Mouse (Mus musculus): ENCODE results near the gene Kdelr1. TPM values are rescaled to one million over a fixed set of nuclear protein-coding genes. Genes with fewer than 3 reads are reported as not detected.
A peak's percentile ranks its signal among the peaks of the same experiment; 100 is the strongest.

The Kdelr1 gene
- total RNA-seq, 1 experiment from 2014 or later, result 56.0 TPM

DNA sequence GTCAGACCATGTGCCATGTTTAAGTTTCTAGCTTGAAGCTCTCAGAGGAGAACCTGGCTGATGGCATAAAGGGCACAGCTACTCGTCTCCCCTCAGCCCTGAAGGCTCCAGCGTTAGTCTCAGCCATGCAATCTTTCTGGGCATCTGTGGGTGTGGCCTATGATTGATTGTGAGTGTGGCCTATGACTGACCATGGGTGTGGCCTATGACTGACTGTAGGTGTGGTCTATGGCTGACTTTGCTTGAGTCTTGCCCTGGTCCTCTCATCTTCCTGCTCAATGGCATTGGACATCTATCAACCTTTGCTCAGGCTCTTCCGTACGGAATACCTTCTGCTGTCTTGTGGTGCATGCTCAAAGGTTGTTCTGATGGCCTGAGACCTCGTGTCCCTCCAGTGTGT is 29.0 kb downstream of the Kdelr1 start:
- 0 out of 4 replicates have a peak, but pooled peaks of 1 of the 2 experiments have one; percentile 40 for ATAC-seq (replicated peaks in 1 of 2; ENCODE audit: insufficient read depth in 1 of 2, low FRiP score in 2 of 2, low TSS enrichment in 1 of 2, low read depth in 1 of 2, poor library complexity in 2 of 2, severe bottlenecking in 2 of 2)

DNA sequence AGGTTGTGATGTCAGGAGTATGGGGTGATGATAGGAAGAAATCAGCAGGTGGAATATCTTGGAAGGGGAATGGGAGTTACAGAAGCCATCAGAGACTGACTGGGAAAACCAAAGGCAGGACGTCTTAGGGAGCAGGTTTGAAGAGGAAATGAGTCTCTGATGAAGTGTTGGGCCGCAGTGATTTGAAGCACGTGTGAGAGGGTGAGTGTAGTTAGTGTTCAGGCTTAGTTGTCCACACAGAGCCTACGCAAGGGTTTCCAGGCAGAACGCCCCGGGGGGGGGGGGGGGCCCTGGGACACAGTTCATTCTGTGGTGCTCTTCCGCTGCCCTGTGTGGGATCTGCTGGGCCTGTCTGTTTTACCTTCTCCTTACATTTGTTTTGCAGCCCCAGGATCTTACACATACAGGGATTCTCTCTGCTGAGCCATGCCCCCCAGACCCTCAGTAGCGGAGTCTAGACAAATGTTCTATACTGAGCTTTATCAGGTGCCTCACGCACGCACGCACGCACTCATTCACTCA is 30.0 kb downstream of the Kdelr1 start:
- ATAC-seq (replicated peaks in 1 of 2; ENCODE audit: insufficient read depth in 1 of 2, low FRiP score in 2 of 2, low TSS enrichment in 1 of 2, low read depth in 1 of 2, poor library complexity in 2 of 2, severe bottlenecking in 2 of 2), result no peak

DNA sequence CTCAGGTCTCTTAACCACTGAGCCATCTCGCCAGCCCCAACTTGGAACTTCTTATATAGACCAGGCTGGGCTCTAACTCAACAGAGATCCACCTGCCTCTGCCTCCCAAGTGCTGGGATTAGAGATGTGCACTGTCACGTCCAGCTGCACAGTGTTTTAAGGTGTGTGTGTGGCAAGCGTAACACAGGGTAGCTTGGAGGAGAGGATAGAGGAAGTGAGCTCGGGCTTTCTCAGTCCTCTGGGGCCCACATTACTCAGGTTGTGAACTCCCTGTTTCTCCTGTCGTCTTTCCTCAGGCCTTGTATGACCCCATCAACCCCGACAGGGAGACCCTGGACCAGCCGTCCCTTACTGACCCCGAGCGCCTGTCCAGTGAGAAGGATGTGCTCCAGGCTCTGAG is 34.0 kb downstream of the Kdelr1 start:
- ATAC-seq (replicated peaks in 1 of 2; ENCODE audit: insufficient read depth in 1 of 2, low FRiP score in 2 of 2, low TSS enrichment in 1 of 2, low read depth in 1 of 2, poor library complexity in 2 of 2, severe bottlenecking in 2 of 2), result no peak

DNA sequence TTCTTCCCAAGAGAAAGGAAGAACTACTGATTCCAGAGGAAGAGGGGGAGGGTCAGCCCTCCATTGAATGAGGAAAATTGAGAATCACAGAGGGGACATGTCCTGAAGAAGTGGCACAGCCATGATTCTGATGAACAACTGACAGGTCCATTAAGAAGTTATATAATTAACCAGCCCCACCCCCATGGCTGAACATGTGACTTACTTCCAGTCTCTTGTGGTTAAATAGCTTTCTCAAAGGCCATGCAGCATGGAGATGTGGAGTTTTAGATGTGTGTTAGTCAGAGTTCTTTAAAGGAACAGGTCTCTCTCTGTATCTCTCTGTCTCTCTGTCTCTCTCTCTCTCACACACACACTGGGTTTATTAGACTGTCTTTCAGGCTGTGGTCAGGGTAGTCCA is 35.8 kb downstream of the Kdelr1 start:
- no peak for ATAC-seq (replicated peaks in 1 of 2; ENCODE audit: insufficient read depth in 1 of 2, low FRiP score in 2 of 2, low TSS enrichment in 1 of 2, low read depth in 1 of 2, poor library complexity in 2 of 2, severe bottlenecking in 2 of 2)

DNA sequence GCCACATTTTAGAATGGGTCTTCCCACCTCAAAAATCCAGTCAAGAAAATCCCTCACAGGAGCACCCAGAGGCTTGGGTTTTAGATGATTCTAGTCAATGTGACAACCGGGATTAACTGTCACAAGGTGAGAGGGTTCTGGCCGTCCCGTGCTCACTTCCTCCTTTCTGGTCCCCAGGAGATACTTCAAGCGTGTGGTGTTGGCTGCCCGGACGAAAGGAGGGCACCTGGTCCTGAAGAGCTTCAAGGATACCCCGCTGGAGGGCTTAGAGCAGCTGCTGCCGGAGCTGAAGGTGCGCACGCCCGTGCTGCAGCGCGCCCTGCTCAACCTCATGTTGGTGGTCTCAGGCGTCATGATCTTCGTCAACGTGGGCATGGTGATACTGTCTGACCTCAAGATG is 36.6 kb downstream of the Kdelr1 start:
- ATAC-seq (replicated peaks in 1 of 2; ENCODE audit: insufficient read depth in 1 of 2, low FRiP score in 2 of 2, low TSS enrichment in 1 of 2, low read depth in 1 of 2, poor library complexity in 2 of 2, severe bottlenecking in 2 of 2), result no peak

DNA sequence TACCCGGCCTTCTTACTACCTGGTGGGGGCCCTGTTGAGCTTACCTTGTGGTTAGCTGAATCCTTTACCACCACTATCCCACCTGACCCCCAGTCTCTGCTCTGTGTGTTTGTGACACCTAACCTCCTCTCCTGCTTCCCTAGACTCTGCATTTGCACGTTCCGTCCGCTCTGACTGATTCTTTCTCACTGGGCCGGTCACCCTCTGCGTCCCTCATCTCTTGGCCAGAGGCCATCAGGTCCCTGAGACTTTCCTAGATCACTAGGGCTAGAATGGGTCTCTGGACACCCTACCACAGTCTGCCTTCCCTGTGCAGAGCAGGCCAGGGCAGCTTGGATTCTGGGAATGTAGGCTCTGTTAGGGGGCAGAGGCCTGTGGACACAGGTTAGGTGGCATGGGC is 41.5 kb downstream of the Kdelr1 start:
- ATAC-seq (replicated peaks in 1 of 2; ENCODE audit: insufficient read depth in 1 of 2, low FRiP score in 2 of 2, low TSS enrichment in 1 of 2, low read depth in 1 of 2, poor library complexity in 2 of 2, severe bottlenecking in 2 of 2), result no peak

DNA sequence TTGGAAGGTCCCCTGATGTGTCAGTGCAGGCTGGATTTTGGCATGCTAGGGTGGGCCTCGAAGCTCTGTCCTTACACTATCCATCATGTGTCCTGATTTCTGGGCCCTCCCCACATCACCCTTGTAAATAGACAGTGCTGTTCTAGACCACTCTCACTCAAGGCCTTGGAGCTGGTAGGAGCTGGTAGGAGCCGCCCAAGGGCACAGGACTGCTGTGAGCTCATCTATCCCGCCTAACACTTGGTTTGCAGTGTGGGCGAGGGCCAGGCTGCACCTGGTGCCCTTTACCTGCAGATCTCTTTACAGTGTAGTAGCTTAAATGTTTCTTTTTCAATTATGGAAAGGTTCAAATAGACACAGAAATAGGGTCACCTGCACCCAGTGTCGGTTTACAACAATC is 42.4 kb downstream of the Kdelr1 start:
- ATAC-seq (replicated peaks in 1 of 2; ENCODE audit: insufficient read depth in 1 of 2, low FRiP score in 2 of 2, low TSS enrichment in 1 of 2, low read depth in 1 of 2, poor library complexity in 2 of 2, severe bottlenecking in 2 of 2), result no peak

DNA sequence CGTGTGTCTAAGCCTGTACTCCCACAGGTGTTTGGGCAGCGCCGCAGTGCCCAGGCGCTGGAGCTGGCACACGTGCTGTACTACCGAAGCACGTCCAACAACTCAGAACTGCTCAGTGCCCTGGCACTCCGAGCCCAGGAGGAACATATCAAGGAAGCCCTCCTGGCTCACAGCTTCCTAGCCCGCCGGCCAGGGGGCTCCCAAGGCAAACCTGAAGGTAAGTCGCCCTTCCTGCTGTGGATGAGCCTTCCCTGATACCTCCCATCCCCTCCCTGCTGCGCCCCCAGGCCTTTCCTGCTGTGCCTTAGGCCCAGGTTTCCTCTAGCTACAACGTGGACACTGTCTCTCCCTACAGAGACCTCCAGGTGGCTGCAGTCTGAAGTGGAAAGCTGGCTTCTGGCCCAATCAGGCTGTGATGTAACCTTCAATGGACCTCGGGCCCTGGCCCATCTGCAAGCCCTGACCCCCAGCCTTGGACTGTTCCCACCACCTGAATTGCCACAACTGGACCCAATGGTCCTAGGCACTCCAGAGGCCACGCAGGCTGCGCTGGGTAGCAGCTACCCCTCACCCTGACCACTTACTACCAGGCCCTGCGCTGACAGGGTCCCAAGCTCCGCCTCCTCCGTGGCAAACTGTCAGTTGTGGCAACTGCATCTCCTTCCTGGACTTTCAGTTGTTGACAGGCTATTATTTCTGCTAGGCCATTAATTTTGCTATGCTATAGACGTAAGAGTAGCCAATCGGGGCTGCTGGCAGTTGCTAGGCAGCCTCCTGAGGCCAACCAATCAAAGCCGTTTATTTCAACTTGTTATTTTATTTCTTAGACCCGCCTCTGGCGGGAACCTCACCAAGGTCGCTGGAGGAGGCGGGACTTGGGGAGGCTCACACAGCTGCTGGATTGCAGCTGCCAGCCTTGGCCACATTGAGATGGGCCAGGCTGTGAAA is 43.8 kb downstream of the Kdelr1 start:
- peak; percentile 77 to 79 for ATAC-seq (replicated peaks in 1 of 2; ENCODE audit: insufficient read depth in 1 of 2, low FRiP score in 2 of 2, low TSS enrichment in 1 of 2, low read depth in 1 of 2, poor library complexity in 2 of 2, severe bottlenecking in 2 of 2)

DNA sequence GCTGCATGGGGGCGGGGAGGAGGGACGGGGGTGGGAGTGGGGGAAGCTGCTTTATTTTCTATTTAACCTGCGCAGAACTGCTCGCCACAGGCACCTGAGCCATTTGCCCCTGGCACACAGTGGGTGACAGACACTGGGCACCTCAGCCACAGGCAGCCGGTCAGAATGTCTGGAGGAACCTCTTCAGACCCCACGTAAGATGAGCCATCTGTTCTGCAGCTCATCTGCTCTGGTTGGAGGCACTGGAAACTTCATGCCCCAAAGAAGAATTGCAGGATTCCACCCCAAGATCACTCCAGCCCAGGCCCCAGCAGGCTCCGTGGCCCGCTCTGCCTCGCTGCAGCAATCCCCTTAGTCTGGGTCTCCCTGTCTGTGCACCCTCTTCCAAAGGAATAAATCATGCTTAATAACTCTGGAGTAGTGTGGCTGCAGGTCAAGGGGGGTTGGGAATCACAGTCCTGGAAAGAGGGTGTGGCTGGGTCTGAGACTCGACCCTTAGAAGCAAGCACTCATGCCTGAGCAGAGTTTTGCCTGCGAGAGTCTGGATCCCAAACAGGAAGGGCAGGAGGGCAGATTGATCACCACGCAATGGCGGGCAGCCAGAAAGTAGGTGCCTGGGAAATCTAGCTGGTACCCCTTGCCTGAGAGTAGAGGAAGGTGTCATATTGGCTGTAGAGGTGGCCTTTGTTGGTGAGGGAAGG is 44.6 kb downstream of the Kdelr1 start:
- no peak for ATAC-seq (replicated peaks in 1 of 2; ENCODE audit: insufficient read depth in 1 of 2, low FRiP score in 2 of 2, low TSS enrichment in 1 of 2, low read depth in 1 of 2, poor library complexity in 2 of 2, severe bottlenecking in 2 of 2)

DNA sequence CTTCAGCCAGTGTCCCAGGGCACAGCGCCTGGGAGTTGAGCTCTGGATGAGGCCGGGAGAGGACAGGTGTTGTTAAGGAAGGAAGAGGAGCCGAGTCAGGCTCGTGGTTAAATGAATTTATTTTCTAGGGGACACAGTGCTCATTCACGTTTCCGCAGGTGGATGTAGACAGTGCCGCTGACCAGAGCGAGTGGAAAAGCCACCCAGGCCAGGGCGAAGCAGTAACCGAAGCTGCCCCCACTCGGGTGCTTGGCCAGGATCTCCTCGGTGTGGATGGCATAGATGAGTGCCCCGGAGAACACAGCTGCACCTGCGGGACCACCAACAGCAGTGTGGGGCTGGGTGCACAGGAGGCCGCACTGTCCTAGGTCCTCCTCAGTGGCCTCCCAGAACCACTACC is 45.4 kb downstream of the Kdelr1 start:
- ATAC-seq (replicated peaks in 1 of 2; ENCODE audit: insufficient read depth in 1 of 2, low FRiP score in 2 of 2, low TSS enrichment in 1 of 2, low read depth in 1 of 2, poor library complexity in 2 of 2, severe bottlenecking in 2 of 2), result no peak

DNA sequence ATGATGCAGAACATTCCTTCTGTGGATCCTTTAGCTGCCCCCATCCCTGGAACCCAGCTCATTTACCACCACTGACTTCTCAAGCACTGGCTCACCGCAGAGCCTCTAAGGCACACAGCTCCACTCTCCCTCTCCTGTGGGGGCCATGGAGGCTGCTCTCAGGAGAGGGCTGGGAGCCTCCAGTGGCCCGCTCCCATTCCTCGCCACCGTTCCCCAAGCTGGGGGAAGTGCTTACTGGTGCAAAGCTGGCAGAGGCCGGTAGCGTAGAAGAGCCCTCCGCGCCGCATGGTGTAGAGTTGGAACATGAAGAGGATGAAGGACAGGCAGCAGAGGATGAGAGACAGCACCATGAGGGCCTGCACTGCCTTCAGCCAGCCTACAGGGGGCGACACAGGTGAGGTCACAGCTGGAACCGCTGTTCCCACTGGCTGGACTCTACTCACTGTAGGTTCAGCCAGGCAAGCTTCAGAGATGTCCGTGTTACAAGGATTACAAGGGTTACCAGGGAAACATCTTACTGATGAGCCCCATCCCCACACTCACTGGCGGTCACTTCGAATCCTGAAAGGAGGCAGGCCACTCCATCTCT is 46.6 kb downstream of the Kdelr1 start:
- ATAC-seq (replicated peaks in 1 of 2; ENCODE audit: insufficient read depth in 1 of 2, low FRiP score in 2 of 2, low TSS enrichment in 1 of 2, low read depth in 1 of 2, poor library complexity in 2 of 2, severe bottlenecking in 2 of 2), result no peak

DNA sequence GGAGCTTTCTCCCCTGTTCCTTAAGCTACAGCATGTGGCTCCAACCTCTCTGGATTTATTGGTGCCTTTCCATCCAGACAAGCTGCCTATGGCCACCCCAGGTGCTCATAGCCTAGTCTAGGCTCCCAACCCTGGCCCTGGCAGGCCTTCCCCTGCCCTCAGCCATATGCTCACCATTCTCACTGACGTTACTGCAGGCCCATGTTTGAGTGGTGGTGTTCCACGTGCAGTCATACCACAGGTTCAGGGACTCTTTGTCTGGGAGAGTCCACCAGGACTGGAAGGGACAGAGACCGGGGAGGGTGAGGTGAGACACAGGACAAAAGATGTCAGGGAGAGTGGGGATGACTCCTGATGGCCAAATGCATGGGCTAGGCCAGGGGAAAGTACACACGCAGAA is 47.2 kb downstream of the Kdelr1 start:
- ATAC-seq (replicated peaks in 1 of 2; ENCODE audit: insufficient read depth in 1 of 2, low FRiP score in 2 of 2, low TSS enrichment in 1 of 2, low read depth in 1 of 2, poor library complexity in 2 of 2, severe bottlenecking in 2 of 2), result no peak

DNA sequence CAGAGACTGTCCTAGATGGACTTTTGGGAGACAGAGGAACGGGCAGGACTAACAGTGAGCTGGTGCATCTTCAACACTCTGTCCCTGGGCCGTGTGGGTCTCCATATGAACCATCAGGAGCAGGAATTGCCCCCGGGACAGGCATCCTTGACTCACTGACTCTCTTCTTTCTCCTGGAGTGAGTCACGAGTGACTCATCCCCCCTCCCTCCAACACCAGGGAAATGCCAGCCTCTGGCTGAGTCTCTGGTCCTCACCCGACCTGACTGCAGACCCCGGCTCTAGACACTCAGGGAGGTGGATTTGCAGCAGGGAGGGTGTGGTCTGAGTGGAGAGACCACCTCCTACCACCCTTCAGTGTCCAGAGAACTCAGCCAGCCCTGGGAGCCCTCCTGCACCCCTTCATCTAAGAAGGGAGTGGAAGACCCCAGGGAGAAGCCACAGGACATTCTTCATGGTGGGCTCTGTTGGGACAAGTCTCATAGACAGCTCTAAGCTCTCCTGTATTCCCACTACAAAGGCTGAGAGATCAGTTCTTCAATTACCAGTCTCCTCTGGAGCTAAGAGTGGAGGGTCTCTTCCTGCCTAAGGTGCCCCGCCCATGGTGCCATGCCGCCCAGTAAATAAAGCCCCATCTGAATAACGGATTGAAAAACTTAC is 48.1 kb downstream of the Kdelr1 start:
- ATAC-seq (replicated peaks in 1 of 2; ENCODE audit: insufficient read depth in 1 of 2, low FRiP score in 2 of 2, low TSS enrichment in 1 of 2, low read depth in 1 of 2, poor library complexity in 2 of 2, severe bottlenecking in 2 of 2), result no peak

DNA sequence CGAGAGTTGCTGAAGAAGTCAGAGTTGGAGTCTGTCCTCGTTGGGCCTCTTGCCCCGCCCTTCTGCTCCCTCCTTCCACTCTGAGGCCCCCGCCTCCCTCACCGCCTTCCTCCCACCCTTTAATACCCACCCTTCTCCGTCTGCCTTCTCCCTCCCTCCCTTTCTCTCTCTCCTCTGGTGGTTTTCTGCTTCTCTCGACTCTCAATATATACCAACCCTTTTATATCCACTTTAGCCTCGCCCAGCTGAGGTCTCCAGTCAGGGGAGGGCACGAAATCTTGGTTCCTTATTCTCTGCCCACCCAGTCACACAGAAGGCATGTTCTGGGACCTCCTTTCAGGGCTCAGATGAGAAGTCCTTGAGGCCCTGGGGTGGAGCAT is 48.7 kb downstream of the Kdelr1 start, which contains the start of gene Emp3:
Emp3 (minus strand) TSS at position 163 of the 380 bp plus-strand sequence.
- peak; percentile 21 to 25 for ATAC-seq (replicated peaks in 1 of 2; ENCODE audit: insufficient read depth in 1 of 2, low FRiP score in 2 of 2, low TSS enrichment in 1 of 2, low read depth in 1 of 2, poor library complexity in 2 of 2, severe bottlenecking in 2 of 2)

DNA sequence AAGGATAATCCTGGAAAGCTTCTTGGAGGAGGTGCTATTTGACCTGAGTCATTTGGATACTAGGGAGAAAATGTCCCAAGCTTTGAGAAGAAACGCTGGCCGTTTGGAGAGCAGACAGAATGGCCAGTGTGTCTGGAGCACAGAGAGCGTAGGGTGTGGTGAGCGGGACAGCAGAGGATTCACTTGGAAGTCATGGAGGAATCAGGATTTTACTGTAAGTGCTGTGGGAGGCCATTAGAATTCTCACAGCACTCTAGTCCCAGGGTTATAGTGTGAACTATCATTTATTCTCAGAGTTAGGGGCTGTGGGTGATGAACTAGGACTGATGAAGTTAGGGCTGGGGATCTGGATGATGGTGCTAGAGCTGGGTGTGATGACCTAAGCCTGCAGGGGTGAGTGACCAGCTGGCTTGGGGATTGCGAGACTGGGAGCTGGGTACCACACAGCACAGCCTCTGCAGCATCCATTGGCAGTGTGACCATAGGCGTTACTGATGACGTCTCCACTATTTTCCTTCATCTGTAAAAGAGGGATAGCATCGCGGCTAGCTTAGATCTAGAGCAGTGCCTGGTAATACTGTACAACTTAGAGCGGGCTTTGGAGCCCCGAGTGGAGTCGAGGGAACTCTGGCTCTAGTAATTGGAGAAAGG is 49.5 kb downstream of the Kdelr1 start:
- ATAC-seq (replicated peaks in 1 of 2; ENCODE audit: insufficient read depth in 1 of 2, low FRiP score in 2 of 2, low TSS enrichment in 1 of 2, low read depth in 1 of 2, poor library complexity in 2 of 2, severe bottlenecking in 2 of 2), result no peak

DNA sequence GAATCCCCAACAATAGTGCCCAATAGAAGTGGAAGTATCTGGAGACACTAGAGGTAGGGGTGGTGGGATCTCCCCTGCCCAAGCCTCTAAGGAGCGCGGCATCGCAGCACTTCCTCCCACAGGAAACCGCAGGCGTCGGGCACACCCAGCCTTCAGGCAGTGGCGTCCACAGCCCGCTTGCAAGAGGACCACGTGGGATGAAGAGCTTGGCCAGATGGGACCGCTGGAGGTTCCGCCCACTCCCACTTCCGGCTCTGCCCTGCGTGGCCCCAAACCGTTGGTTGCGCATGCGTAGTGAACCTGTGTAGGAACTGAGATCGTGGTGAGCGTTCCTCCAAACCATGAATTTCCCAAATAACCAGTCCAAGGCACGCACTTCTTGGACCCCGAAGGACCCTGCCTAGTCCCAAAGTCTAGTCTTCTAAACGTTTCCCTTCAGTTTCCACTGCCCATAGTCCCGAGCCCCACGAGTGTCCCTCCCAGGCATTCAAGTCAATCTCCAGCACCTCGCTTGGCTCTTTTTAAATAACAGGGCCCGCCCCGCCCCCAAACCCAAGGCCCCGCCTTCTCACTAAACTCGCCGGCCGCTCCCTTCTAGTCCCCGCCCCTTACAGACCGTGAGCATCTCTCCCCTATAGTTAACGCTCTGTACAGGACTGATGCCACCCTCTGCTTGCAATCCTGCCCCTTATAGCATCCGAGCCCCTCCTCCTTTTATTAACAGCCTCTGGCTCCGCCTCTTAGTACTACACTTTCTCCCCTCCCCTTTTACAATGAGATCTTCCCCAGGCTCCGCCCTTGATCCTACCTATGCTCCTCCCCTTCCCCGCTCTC is 50.6 kb downstream of the Kdelr1 start:
- ATAC-seq (replicated peaks in 1 of 2; ENCODE audit: insufficient read depth in 1 of 2, low FRiP score in 2 of 2, low TSS enrichment in 1 of 2, low read depth in 1 of 2, poor library complexity in 2 of 2, severe bottlenecking in 2 of 2), result peak; percentile 65 to 82

Data from hematopoietic stem cell, adult 5-6 weeks (primary cell).